Mouse (Mus musculus) midbrain, embryonic 14.5 days (tissue): ENCODE measurements at regions not wholly inside any gene's neighbourhood (a gene's known extent, or its start where the extent isn't known, plus 50 kb on each side); places are given as distances from the start of the nearest gene placed in this dataset.
A peak's percentile ranks its signal among the peaks of the same experiment; 100 is the strongest.

Source experiments
- ATAC-seq: fragments of 200-750 bp; cut with Nextera tagmentation; 2 replicates; pipeline ENCODE4 v1.8.0; 2017; ENCODE audit warnings: moderate number of reproducible peaks, moderate library complexity; ENCODE audit not compliant: low FRiP score, low TSS enrichment
- DNase-seq: peaks from one replicate; pipeline ENCODE4 v3.0.0-alpha.2; 2015
- H3K27ac ChIP-seq: fragments of 300-500 bp; sonication (generic); replicated peaks from 2 replicates; pipeline ENCODE4 v1.5.1; 2014; ENCODE audit warnings: mild to moderate bottlenecking, low read depth, low read length, moderate library complexity
- H3K27me3 ChIP-seq: fragments of 300-500 bp; sonication (generic); 2 replicates; pipeline ENCODE4 v1.6.1; 2014; ENCODE audit warnings: low read length, control low read depth, mixed read lengths; ENCODE audit not compliant: control insufficient read depth, insufficient read depth
- H3K36me3 ChIP-seq: fragments of 300-500 bp; sonication (generic); 2 replicates; pipeline ENCODE4 v1.6.1; 2014; ENCODE audit warnings: low read length, control low read depth; ENCODE audit not compliant: control insufficient read depth, insufficient read depth
- H3K4me1 ChIP-seq: fragments of 300-500 bp; sonication (generic); 2 replicates; pipeline ENCODE4 v1.6.1; 2014; ENCODE audit warnings: mild to moderate bottlenecking, antibody characterized with exemption, low read length, control low read depth; ENCODE audit not compliant: control insufficient read depth, insufficient read depth
- H3K4me2 ChIP-seq: fragments of 300-500 bp; sonication (generic); 2 replicates; pipeline ENCODE4 v1.6.1; 2014; ENCODE audit warnings: mild to moderate bottlenecking, low read length, moderate library complexity
- H3K4me3 ChIP-seq: fragments of 300-500 bp; sonication (generic); replicated peaks from 2 replicates; pipeline ENCODE4 v1.5.1; 2014; ENCODE audit warnings: low read depth, low read length
- H3K9ac ChIP-seq: fragments of 300-500 bp; sonication (generic); replicated peaks from 2 replicates; pipeline ENCODE4 v1.6.1; 2014; ENCODE audit warnings: mild to moderate bottlenecking, low read length, moderate library complexity
- H3K9me3 ChIP-seq: fragments of 300-500 bp; sonication (generic); 2 replicates; pipeline ENCODE4 v1.6.1; 2016; ENCODE audit warnings: low read length, control low read depth, mixed read lengths; ENCODE audit not compliant: control insufficient read depth
- WGBS: fragments of 180-500 bp; shearing (Covaris S2); extraction: QIAGEN DNeasy Blood & Tissue Kit; methylation state at CpG from one replicate; pipeline ENCODE4 v1.1.7; 2014; 5-methylcytosine and 5-hydroxymethylcytosine counted together

DNA sequence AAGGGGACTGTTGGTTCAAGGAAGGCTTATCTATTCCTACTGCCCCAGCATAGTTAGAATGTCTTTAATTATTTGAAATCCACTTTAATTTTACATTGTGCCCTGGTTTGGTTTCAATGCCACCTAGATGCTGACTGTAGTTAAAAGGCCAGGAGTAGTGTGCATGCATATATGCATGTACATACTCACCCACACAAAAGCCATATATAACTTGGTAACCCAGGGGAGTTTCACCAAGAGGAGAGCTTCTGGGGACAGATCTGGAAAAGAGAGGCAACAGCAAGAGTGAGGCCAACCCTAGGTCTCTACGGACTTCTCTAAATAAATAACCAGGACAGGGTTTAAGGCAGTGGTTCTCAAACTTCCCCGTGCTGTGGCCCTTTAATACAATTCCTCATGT is 219.3 kb upstream of the Pdzrn3 start:
- no peaks in the 10 kb centered on the region for H3K4me1 ChIP-seq
- H3K9ac ChIP-seq: no peak overlapping the region
- DNase-seq (no peak), ATAC-seq (no peak)
- no peak overlapping the region for H3K4me2 ChIP-seq
- H3K9me3 ChIP-seq: no peaks in the 10 kb centered on the region
- WGBS: 92% methylated on average over 2 of the region's 2 CpGs
- no peak overlapping the region for H3K27ac ChIP-seq
- H3K4me3 ChIP-seq: no peak overlapping the region
- H3K36me3 ChIP-seq: no peaks in the 10 kb centered on the region
- no peaks in the 10 kb centered on the region for H3K27me3 ChIP-seq

DNA sequence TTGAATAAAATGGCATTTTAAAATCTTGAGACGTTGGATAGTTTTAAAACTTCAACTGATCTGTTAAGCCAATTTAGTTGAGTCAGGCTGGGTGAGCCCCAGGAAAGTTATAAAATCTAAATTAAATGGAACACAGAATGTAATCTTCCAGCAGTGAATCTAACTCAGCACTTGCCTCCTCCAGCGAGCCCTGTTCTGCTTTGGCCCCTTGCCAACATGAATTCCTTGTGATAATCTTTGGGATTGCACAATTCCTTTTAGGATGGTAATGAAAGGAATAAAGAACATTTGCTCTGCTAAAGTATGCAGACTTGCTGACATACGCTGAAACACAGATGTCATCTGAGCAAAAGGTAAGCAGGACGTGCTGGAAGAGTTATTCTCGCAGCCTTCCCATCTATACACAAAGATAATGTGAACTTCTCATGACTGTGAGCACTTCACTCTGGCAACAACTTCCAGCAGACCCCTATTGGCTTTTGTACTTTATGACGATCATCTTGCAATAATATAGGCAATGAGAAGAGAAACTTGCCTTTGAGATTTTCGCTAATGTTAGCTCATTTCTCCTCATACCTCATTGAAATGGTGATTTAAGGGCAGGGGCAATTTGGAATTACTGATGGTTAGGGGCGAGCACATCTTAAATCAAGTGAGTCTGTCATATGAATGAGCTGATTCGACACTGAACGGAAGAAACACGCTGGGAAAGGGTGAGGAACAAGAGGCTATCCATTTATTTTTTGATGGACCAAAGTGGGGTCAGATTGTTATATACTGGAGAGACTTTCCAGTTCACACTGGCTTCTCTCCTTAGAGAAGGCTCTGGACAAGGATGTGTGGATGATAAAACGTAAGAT is 216.3 kb upstream of the Pdzrn3 start:
- Histone ChIP-seq H3K4me3 (no peak overlapping the region), H3K27ac (no peak overlapping the region), H3K9me3 (no peaks in the 10 kb centered on the region), H3K36me3 (no peaks in the 10 kb centered on the region), H3K9ac (no peak overlapping the region), H3K4me2 (no peak overlapping the region), H3K4me1 (no peaks in the 10 kb centered on the region), H3K27me3 (no peaks in the 10 kb centered on the region)
- peak; percentile 48 for DNase-seq
- no peak for ATAC-seq
- 71% methylated on average over 12 of the region's 12 CpGs for WGBS

DNA sequence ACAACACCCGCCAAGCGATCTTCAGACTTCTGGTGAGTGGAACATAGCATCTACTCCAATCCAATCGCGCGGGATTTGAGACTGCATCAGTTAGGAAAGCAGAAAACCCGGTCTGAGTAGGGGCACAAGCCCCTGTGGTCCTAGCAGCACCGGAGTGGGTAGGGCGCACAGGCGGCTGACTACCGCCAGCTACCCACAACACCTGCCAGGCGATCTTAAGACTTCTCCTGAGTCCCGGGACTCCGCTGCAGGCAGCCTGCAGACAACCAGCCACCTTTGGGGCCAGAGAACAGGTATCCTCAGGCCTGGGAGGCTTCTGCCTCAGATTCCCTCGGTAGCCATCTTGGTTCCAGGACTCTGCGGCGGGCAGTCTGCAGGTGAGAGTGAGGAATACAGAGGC is 208.2 kb upstream of the Pdzrn3 start:
- ATAC-seq (no peak), DNase-seq (no peak)
- H3K9ac ChIP-seq: no peak overlapping the region
- no peak overlapping the region for H3K4me2 ChIP-seq
- no peak overlapping the region for H3K27ac ChIP-seq
- 84% methylated on average over 16 of the region's 16 CpGs for WGBS
- no peaks in the 10 kb centered on the region for H3K9me3 ChIP-seq
- H3K4me3 ChIP-seq: no peak overlapping the region
- H3K4me1 ChIP-seq: no peaks in the 10 kb centered on the region
- H3K36me3 ChIP-seq: no peaks in the 10 kb centered on the region
- H3K27me3 ChIP-seq: no peaks in the 10 kb centered on the region

DNA sequence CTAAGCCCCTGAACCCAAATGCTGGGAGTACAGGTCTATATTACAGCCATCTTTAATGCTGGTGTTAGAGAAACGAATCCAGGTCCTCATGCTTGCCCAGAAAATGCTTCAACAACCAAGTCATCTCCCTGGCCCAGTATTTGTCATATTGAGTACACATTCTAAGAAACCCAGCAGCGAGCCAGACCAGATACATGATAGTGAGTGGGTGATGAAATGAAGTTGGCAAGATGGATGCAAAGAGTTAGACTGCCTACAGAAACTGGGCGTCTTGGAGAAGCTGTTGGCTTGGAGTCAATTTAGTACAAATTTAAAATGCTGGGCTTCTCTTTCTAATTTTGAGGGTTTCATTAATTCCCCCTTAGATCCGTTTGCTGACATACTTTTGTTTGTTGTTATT is 203.1 kb upstream of the Pdzrn3 start:
- Histone ChIP-seq H3K27ac (no peak overlapping the region), H3K9ac (no peak overlapping the region), H3K4me1 (no peaks in the 10 kb centered on the region), H3K27me3 (no peaks in the 10 kb centered on the region), H3K4me3 (no peak overlapping the region), H3K4me2 (no peak overlapping the region), H3K9me3 (no peaks in the 10 kb centered on the region), H3K36me3 (no peaks in the 10 kb centered on the region)
- ATAC-seq: no peak
- 86% methylated on average over 4 of the region's 4 CpGs for WGBS
- DNase-seq: no peak

DNA sequence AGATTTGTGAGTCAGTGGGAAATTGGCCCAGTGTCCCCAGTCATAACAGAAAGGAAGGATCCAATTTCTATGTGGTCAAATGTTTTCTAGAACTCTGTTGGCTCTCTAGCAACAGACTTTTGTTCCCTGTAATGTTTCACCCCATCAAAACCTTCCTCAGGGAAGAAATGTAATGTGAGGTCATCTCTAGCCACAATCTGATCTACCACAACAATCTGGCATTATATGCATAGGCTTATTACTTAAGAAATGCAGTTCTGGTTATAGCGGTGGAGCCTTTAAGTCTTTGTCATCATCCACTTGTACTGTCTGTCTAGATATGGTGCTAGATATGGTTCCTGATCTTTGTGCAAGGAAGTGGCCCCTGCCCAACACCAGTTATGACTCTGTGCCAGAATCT is 178.4 kb upstream of the Pdzrn3 start:
- WGBS: 96% methylated on average over 1 of the region's 1 CpGs
- no peak overlapping the region for H3K9ac ChIP-seq
- no peaks in the 10 kb centered on the region for H3K27me3 ChIP-seq
- H3K36me3 ChIP-seq: no peaks in the 10 kb centered on the region
- DNase-seq: no peak
- no peaks in the 10 kb centered on the region for H3K9me3 ChIP-seq
- no peaks in the 10 kb centered on the region for H3K4me1 ChIP-seq
- ATAC-seq: no peak
- H3K4me2 ChIP-seq: no peak overlapping the region
- H3K4me3 ChIP-seq: no peak overlapping the region
- H3K27ac ChIP-seq: no peak overlapping the region

DNA sequence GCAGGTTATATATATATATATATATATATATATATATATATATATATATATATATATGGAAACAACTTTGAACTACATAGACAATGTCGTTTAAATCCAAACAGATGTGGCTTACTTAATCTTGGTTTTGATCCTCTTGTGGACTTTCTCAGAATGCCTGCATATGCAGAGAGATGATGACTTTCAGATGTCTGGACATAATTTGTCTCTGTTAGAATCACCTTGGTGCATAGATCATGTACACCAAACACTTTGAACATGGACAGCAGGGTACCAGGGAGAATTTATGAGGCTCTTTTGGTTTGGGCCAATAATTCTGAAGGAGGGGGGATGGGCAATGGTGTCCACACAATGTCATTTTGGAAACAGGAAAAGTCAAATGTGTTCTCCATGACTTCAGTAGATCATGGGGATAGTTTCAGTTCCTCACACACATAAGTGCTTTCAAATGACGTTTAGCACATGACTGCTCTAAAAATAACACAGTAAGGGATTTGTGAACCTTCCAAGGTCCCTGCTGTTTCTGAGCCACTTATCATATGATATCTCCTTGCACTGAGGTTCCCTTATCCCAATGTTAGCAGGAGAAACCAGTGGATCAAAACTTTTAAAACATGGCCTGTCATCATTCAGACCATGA is 177.4 kb upstream of the Pdzrn3 start:
- DNase-seq (no peak), ATAC-seq (no peak)
- Histone ChIP-seq H3K27me3 (no peaks in the 10 kb centered on the region), H3K4me2 (no peak overlapping the region), H3K4me1 (0 out of 2 replicates have a peak, but pooled peaks cover 4% of the 10 kb centered on the region), H3K27ac (no peak overlapping the region), H3K9me3 (no peaks in the 10 kb centered on the region), H3K36me3 (no peaks in the 10 kb centered on the region), H3K9ac (no peak overlapping the region), H3K4me3 (no peak overlapping the region)
- 82% methylated on average over 2 of the region's 2 CpGs for WGBS

DNA sequence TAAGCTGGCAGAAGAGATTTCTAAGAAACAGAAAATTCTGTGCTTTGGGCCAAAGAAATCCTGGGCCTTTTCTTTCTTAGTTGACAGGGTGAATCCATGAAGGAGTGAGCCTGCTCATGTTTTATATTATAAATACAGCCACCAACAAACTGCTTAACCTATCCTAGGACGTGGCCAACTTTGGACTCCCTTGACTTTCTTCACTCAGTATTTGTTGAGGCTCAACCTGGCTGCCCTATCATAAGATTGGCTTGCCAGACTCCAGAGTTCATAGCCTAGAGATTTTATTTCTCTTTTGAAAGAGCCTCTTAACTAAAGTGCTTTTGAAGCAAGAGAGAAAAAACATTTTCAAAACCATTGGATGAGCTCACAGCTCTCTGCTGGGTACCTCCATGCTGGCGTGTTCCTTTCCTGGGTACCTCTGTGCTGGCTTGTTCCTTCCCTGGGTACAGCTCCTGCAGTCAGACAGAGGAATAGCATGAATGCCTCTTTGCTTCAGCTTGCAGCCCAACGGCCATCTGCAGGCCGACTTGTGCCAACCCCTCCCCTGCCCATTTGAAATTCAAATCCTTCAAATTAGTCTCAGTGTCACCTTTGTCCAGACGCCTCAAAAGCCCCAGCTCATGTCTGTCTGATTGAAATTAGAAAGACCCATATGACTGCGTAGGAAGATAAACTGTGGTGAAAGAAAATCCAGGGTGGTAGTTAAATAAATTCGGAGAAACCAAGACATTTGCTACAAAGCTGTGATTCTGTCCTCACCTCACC is 173.0 kb upstream of the Pdzrn3 start:
- no peaks in the 10 kb centered on the region for H3K27me3 ChIP-seq
- H3K9ac ChIP-seq: no peak overlapping the region
- 12% methylated on average over 7 of the region's 7 CpGs for WGBS
- peak; percentile 78; the same call in 1 of the 2 replicates for ATAC-seq
- no peaks in the 10 kb centered on the region for H3K36me3 ChIP-seq
- no peak overlapping the region for H3K27ac ChIP-seq
- no peaks in the 10 kb centered on the region for H3K9me3 ChIP-seq
- no peak overlapping the region for H3K4me3 ChIP-seq
- H3K4me1 ChIP-seq: 0 out of 2 replicates have a peak, but pooled peaks cover 4% of the 10 kb centered on the region
- no peak overlapping the region for H3K4me2 ChIP-seq
- peak; percentile 57 for DNase-seq

DNA sequence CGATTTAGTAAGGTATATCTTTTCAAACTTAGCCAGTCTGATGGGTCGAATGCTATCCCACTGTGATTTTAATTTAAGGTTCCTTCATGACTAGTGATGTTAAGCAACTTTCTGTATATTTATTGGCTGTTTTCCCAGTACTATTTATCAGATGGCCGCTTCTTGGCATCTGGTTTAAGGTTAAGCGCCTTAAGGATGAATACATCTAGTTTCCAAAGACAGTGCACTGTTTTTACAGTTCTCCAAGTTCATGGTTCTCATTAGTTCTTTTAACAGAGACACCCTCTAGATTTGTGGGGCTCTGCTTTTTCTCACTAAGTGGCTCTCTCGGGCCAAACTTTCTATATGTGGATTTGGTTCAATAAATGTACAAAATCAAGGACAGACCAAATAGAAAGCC is 159.9 kb upstream of the Pdzrn3 start:
- ATAC-seq (no peak), DNase-seq (no peak)
- no peaks in the 10 kb centered on the region for H3K27me3 ChIP-seq
- H3K27ac ChIP-seq: no peak overlapping the region
- no peak overlapping the region for H3K4me3 ChIP-seq
- H3K9ac ChIP-seq: no peak overlapping the region
- H3K9me3 ChIP-seq: no peaks in the 10 kb centered on the region
- no peaks in the 10 kb centered on the region for H3K36me3 ChIP-seq
- H3K4me2 ChIP-seq: no peak overlapping the region
- 0 out of 2 replicates have a peak, but pooled peaks cover 5% of the 10 kb centered on the region for H3K4me1 ChIP-seq
- WGBS: 92% methylated on average over 5 of the region's 5 CpGs
